Mouse (Mus musculus): ENCODE data around the gene Gm11564.
"Not testable (repeated sequence)": the region's sequence is repeated elsewhere in the genome, so short reads cannot be mapped to it uniquely, and the experiment has no call there.

Gene Gm11564

GRCm38 (mm10) chr11:99815566-99815965 is at the start of gene Gm11564:
Gene Gm11564, minus strand, starts transcription at chr11:99815666.
- DNase-seq (ENCODE audit: low spot score in 2 of 2), result not testable (repeated sequence)

DNA sequence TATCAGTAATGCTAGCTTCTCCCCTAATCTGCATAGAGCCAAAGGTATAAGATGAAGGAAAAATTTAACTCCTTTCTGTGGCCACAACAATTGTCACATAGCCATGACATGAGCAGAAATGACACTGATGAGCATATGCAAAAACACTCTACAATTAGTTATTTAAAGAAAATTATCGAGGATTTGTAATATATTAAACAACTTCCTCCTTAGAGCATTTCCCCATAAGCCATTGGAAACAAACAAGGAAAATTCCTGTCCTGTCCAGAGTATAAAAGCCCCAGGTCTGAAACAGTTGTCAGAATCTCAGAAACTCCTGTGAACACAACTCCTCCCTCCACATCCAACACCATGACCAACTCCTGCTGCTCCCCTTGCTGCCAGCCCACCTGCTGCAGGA is 48.7 kb upstream of the Gm11564 start, which contains the start of gene Gm11559:
Gene Gm11559 (plus strand): TSS at position 301 of the 400 bp plus-strand sequence.
- DNase-seq (ENCODE audit: low spot score in 2 of 2), result not testable (repeated sequence)

DNA sequence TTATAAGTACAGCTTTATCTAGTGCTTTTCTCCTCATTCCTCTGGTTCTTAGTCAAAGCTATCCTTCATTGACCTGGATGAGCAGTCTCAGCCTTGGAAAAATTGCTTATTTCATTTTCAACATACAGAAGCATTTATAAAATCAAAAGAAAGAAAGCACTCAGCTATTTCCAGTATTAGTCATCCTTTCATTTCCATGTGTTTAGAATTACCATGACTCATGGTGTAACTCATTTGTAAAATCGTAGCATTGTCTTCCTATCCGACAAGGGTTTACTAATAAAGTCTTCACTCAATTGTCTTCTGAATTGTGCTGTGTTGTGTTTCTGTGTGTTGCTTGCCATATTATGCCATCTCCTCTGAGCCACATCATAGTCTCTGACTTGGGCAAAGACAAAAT is 43.3 kb upstream of the Gm11564 start:
- no peak for DNase-seq (ENCODE audit: low spot score in 2 of 2)

- no peak for DNase-seq (ENCODE audit: low spot score in 2 of 2)
Measured at GRCm38 (mm10) chr11:99857617-99858016, 42.2 kb upstream of the Gm11564 start, which contains the start of gene Gm11568. Gene Gm11568, plus strand, starts transcription at chr11:99857917.

- DNase-seq (ENCODE audit: low spot score in 2 of 2), result no peak
Measured at GRCm38 (mm10) chr11:99854121-99854520, 38.7 kb upstream of the Gm11564 start.

GRCm38 (mm10) chr11:99851508-99851907 is 36.0 kb upstream of the Gm11564 start, which contains the start of gene Krtap4-16:
Gene Krtap4-16, minus strand, starts transcription at chr11:99851608.
- DNase-seq (ENCODE audit: low spot score in 2 of 2), result no peak

- DNase-seq (ENCODE audit: low spot score in 2 of 2), result no peak
Measured at GRCm38 (mm10) chr11:99846746-99847145, 31.3 kb upstream of the Gm11564 start.

GRCm38 (mm10) chr11:99842185-99842584 is 26.7 kb upstream of the Gm11564 start:
- no peak for DNase-seq (ENCODE audit: low spot score in 2 of 2)

GRCm38 (mm10) chr11:99837966-99838365 is 22.5 kb upstream of the Gm11564 start, which contains the start of gene 2300003K06Rik:
Gene 2300003K06Rik, minus strand, starts transcription at chr11:99838066.
- no peak for DNase-seq (ENCODE audit: low spot score in 2 of 2)

GRCm38 (mm10) chr11:99809792-99810191 is 5.7 kb downstream of the Gm11564 start, which contains the start of gene Krtap4-13:
Gene Krtap4-13, minus strand, starts transcription at chr11:99809892.
- not testable (repeated sequence) for DNase-seq (ENCODE audit: low spot score in 2 of 2)

- not testable (repeated sequence) for DNase-seq (ENCODE audit: low spot score in 2 of 2)
Measured at GRCm38 (mm10) chr11:99804346-99804745, 11.1 kb downstream of the Gm11564 start, which contains the start of gene Gm11554. Gene Gm11554, minus strand, starts transcription at chr11:99804446.

DNA sequence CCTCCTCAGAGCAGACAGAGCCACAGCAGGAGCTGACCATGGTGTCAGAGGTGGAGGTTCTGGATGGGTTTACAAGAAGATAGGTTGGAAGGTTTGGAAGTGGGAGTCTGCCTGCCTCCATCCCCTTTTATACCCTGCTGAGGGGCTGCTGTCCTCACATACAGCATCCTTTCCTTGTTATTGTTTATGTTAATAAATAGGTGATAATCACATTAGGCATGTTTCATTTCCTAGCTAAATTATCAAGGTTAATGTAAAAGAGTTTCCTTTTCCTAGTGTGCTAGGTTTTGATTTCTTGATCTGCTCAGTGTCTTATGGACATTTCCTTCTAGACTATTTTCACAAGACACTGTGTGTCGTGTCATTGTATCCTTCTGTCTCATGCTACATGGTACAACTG is 16.6 kb downstream of the Gm11564 start, which contains the start of gene Gm11569:
Gene Gm11569 (minus strand): TSS at position 101 of the 400 bp plus-strand sequence.
- not testable (repeated sequence) for DNase-seq (ENCODE audit: low spot score in 2 of 2)

DNA sequence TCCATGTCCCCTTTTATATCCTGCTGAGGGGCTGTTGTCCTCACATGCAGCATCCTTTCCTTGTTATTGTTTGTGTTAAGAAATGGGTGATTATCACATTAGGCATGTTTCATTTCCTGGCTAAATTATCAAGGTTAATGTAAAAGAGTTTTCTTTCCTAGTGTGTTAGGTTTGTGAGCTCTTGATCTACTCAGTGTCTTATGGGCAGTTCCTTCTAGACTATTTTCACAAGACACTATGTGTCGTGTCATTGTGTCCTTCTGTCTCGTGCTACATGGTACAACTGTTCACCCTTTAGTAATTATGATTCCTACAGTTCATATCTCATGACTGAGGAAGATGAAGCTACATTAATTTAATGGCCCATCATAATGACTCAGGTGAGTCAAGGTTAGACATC is 22.1 kb downstream of the Gm11564 start, which contains the start of gene Gm11596:
Gene Gm11596 (minus strand): TSS at position 101 of the 400 bp plus-strand sequence.
- no peak for DNase-seq (ENCODE audit: low spot score in 2 of 2)

DNA sequence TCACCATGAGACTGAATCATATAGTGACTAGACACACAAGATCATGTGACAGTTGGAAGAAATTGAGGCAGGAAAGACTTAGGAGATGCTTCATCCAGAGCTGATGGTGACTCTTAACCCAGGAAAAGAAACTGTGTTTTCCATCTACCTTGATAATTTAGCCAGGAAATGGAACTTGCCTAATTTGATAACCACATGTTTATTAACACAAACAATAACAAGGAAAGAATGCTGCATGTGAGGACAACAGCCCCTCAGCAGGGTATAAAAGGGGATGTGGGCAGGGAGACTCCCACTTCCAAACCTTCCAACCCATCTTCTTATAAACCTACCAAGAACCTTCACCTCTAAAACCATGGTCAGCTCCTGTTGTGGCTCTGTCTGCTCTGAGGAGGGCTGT is 30.6 kb downstream of the Gm11564 start, which contains the start of gene Krtap4-9:
Gene Krtap4-9 (plus strand): TSS at position 301 of the 400 bp plus-strand sequence.
- not testable (repeated sequence) for DNase-seq (ENCODE audit: low spot score in 2 of 2)

- no peak for DNase-seq (ENCODE audit: low spot score in 2 of 2)
Measured at GRCm38 (mm10) chr11:99780604-99781003, 34.9 kb downstream of the Gm11564 start, which contains the start of gene Krtap4-8. Gene Krtap4-8, minus strand, starts transcription at chr11:99780704.

DNA sequence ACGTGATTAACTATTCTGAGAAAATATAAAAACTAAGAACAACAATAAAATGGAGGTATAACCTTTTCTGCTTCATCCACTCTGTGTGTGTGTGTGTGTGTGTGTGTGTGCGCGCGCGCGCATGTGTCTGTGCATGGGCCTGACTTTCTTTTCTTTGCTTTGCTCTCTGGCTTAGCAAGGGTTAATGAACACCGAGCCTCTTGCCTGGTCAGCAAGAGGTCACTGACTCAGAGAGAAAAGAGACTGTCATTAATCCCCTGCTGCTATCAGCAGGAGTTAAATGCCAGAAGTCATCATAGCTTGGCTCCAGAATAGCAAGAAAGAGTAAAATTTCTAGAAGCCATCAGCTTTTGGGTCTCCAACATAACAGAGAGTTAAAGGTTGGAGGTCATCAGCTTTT is 37.1 kb downstream of the Gm11564 start:
- DNase-seq (ENCODE audit: low spot score in 2 of 2), result no peak

DNA sequence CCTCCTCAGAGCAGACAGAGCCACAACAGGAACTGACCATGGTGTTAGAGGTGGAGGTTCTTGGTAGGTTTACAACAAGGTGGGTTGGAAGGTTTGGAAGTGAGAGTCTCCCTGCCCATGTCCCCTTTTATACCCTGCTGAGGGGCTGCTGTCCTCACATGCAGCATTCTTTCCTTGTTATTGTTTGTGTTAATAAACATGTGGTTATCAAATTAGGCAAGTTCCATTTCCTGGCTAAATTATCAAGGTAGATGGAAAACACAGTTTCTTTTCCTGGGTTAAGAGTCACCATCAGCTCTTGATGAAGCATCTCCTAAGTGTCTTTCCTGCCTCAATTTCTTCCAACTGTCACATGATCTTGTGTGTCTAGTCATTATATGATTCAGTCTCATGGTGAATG is 42.7 kb downstream of the Gm11564 start, which contains the start of gene Gm11595:
Gene Gm11595 (minus strand): TSS at position 101 of the 400 bp plus-strand sequence.
- DNase-seq (ENCODE audit: low spot score in 2 of 2), result not testable (repeated sequence)

DNA sequence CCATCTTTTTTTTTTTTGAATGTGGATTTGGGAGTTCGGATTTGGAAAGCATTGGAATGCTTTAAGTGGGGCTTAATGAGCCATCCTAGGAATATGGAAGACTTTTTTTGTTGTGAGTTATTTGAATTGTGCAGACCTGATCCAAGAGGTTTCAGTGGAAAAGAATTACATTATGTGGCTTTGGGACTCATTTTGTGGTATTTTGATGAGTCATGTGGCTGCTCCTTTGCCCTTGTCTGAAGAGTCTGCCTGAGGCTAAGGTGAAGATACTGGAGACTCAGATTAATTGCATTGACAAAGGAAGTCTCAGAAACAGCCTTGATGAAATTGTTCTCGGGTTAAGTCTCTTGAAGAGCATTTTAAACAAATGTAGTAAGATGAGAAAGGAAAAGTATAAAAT is 47.1 kb downstream of the Gm11564 start:
- no peak for DNase-seq (ENCODE audit: low spot score in 2 of 2)
